Mouse (Mus musculus) lung, embryonic 16.5 days (tissue): ENCODE measurements around the gene Synj2bp. TPM values are rescaled to one million over a fixed set of nuclear protein-coding genes. Genes with fewer than 3 reads are reported as not detected.
"Not testable (repeated sequence)": the region's sequence is repeated elsewhere in the genome, so short reads cannot be mapped to it uniquely, and the experiment has no call there.

ENCODE experiments used
- ATAC-seq: fragments of 200-750 bp; cut with Nextera tagmentation; 2 replicates; pipeline ENCODE4 v1.8.0; 2017; ENCODE audit warnings: low read depth, mild to moderate bottlenecking, moderate library complexity
- H3K27ac ChIP-seq: fragments of 300-500 bp; sonication (generic); 2 replicates; pipeline ENCODE4 v1.5.1; 2014; ENCODE audit warnings: mild to moderate bottlenecking, control low read depth, low read length
- H3K27me3 ChIP-seq: fragments of 300-500 bp; sonication (generic); 2 replicates; pipeline ENCODE4 v1.6.1; 2014; ENCODE audit warnings: low read depth, low read length, mixed read lengths; ENCODE audit not compliant: control insufficient read depth, insufficient read depth
- H3K36me3 ChIP-seq: fragments of 300-500 bp; sonication (generic); 2 replicates; pipeline ENCODE4 v1.6.1; 2014; ENCODE audit warnings: low read length; ENCODE audit not compliant: control insufficient read depth, insufficient read depth
- H3K4me1 ChIP-seq: fragments of 300-500 bp; sonication (generic); replicated peaks from 2 replicates; pipeline ENCODE4 v1.6.1; 2014; ENCODE audit warnings: low read length, mixed read lengths; ENCODE audit not compliant: control insufficient read depth, insufficient read depth
- H3K4me2 ChIP-seq: fragments of 300-500 bp; sonication (generic); 2 replicates; pipeline ENCODE4 v1.6.1; 2014; ENCODE audit warnings: low read depth, low read length, control low read depth
- H3K4me3 ChIP-seq: fragments of 300-500 bp; sonication (generic); 2 replicates; pipeline ENCODE4 v1.5.1; 2014; ENCODE audit warnings: mild to moderate bottlenecking, low read length, control low read depth
- H3K9ac ChIP-seq: fragments of 300-500 bp; sonication (generic); 2 replicates; pipeline ENCODE4 v1.6.1; 2014; ENCODE audit warnings: low read length, control low read depth
- H3K9me3 ChIP-seq: fragments of 300-500 bp; sonication (generic); 2 replicates; pipeline ENCODE4 v1.6.1; 2016; ENCODE audit warnings: low read length; ENCODE audit not compliant: control insufficient read depth
- WGBS: fragments of 180-500 bp; shearing (Covaris S2); extraction: QIAGEN DNeasy Blood & Tissue Kit; methylation state at CpG from one replicate; pipeline ENCODE4 v1.1.7; 2014; 5-methylcytosine and 5-hydroxymethylcytosine counted together
- polyA plus RNA-seq: library from polyadenylated mRNA; unstranded; fragments of >200 nt; fragmentation: Nextera tagmentation; extraction: Ambion mirVana; gene quantifications from 2 replicates; pipeline ENCODE4 v1.2.1, GENCODE M21; 2015

Gene Synj2bp
- polyA plus RNA-seq, 1 experiment from 2014 or later = 34.6 TPM

DNA sequence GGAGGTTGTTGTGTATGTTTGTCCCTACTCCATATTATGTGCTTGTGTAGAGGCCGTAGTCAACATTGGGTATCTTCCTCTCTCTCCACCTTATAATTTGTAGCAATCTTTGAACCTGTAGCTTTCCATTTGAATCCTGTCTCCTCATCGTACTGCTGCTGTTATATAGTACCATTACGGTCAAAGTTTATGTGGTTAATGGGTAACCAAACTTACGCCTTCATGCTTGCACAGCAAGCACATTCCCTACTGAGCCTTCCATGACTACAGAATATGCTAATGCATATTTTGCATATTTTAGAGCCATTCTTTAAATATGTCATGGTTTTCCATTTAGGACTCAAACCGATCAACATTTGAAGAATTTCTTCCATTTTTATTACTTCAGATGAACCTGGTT, 42.2 kb downstream of the Synj2bp start:
- no peak for ATAC-seq
- H3K9ac ChIP-seq = no peak overlapping the region
- no peaks in the 10 kb centered on the region for H3K36me3 ChIP-seq
- H3K27ac ChIP-seq = no peak overlapping the region
- WGBS = 91% methylated on average over 5 of the region's 5 CpGs
- no peaks in the 10 kb centered on the region for H3K27me3 ChIP-seq
- no peak overlapping the region for H3K4me3 ChIP-seq
- H3K4me2 ChIP-seq = no peak overlapping the region
- H3K4me1 ChIP-seq = no peaks in the 10 kb centered on the region
- no peaks in the 10 kb centered on the region for H3K9me3 ChIP-seq

DNA sequence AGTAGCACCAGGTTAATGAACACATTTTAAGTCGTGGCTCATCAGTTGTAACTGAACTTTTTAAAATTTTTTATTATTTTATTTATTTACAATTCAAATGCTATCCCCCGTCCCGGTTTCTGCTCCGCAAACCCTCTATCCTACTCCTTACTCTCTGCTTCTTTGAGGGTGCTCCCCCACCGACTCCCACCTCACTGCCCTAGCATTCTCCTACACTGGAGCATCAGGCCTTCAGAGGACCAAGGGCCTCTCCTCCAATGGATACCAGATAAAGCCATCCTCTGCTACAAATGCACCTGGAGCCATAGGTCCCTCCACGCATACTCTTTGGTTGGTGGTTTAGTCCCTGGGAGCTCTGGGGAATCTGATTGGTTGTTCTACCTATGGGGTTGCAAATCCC, 47.4 kb downstream of the Synj2bp start:
- Histone ChIP-seq H3K9me3 (no peaks in the 10 kb centered on the region), H3K36me3 (no peaks in the 10 kb centered on the region), H3K27ac (peak overlapping the region; percentile 97), H3K9ac (peak overlapping the region; percentile 93), H3K4me1 (peaks cover 2% of the 10 kb centered on the region), H3K4me2 (peak overlapping the region; percentile 73), H3K27me3 (no peaks in the 10 kb centered on the region), H3K4me3 (peak overlapping the region; percentile 88)
- peak; percentile 36; the same call in 1 of the 2 replicates for ATAC-seq
- 42% methylated on average over 6 of the region's 6 CpGs for WGBS

DNA sequence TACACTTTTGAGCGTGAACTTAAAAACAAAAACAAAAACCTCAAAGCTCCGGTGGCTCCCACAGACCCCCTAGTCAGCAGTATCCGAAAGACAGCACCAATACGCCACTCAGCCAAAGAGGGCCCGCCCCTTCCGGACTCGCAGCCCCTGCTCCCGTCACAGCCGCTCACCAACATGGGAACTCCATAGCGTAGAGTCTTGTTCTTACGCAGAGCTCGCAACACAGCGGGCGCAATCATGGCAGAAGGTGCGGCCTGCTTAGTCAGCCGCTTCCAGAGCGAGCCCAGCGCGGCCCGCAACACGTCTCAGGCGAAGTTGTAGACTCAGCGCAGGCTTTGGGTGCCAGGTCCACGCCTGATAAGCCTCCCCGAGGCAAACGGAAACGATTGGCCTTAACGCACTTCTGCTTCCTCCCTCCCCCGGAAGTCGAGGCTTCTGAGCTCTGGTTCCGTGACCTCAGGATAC, 48.0 kb downstream of the Synj2bp start, which contains the start of gene Cox16:
TSS of gene Cox16 (minus strand) at position 401 of the 465 bp plus-strand sequence.
- peak within 1 kb of the TSS; percentile 97 for H3K27ac ChIP-seq
- no peaks in the 10 kb centered on the region for H3K9me3 ChIP-seq
- under 1% methylated on average over 31 of the region's 31 CpGs for WGBS
- peak within 1 kb of the TSS; percentile 88 for H3K4me3 ChIP-seq
- no peaks in the 10 kb centered on the region for H3K27me3 ChIP-seq
- peak within 1 kb of the TSS; percentile 93 for H3K9ac ChIP-seq
- H3K4me1 ChIP-seq = peaks cover 2% of the 10 kb centered on the region
- H3K36me3 ChIP-seq = no peaks in the 10 kb centered on the region
- ATAC-seq = peak; percentile 98
- peak within 1 kb of the TSS; percentile 73 for H3K4me2 ChIP-seq

DNA sequence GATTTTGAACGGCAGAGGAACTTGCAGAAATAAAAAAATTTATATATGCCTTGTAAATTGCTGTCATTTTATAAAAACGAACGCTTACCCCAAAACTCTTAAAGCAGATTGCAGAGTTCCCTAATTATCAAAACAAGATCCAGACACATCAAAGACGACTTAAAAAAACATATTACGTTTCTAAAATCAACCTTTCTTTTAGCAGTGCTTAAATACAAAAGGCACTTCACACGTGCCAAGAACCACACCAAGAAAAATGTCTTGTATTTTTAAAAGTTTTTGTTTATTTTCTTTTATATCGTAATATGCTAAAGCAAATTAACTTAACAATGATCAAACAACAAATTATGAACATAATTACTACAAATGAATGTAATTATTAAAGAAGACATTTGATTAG, 48.5 kb downstream of the Synj2bp start:
- no peak for ATAC-seq
- Histone ChIP-seq H3K36me3 (no peaks in the 10 kb centered on the region), H3K27ac (peak overlapping the region; percentile 97), H3K4me2 (peak overlapping the region; percentile 73), H3K27me3 (no peaks in the 10 kb centered on the region), H3K9me3 (no peaks in the 10 kb centered on the region), H3K4me1 (peaks cover 2% of the 10 kb centered on the region), H3K9ac (peak overlapping the region; percentile 93), H3K4me3 (peak overlapping the region; percentile 88)
- WGBS = under 1% methylated on average over 7 of the region's 7 CpGs

DNA sequence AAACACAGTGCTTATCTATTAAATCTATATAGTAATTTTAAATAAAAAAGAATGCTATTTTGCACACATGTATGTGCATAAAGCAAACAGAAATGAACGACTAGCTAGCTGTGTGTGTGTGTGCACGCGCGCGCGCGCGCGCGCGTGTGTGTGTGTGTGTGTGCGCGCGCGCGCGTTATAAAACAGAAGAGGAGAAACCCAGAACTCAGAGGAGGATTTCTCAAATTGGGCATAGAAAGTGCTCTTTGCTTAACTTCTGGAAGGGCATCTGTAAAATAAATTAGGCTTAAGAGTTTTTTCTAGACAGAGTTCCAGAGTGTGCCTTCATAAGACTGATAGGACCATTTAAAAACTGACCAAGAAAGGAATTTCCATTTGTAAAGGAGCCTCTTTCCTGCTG, 49.1 kb downstream of the Synj2bp start:
- Histone ChIP-seq H3K27me3 (no peaks in the 10 kb centered on the region), H3K4me3 (peak overlapping the region; percentile 88), H3K27ac (no peak overlapping the region), H3K36me3 (no peaks in the 10 kb centered on the region), H3K9me3 (no peaks in the 10 kb centered on the region), H3K9ac (peak overlapping the region; percentile 55), H3K4me2 (peak overlapping the region; percentile 73), H3K4me1 (peaks cover 2% of the 10 kb centered on the region)
- 20% methylated on average over 17 of the region's 17 CpGs for WGBS
- ATAC-seq = no peak

DNA sequence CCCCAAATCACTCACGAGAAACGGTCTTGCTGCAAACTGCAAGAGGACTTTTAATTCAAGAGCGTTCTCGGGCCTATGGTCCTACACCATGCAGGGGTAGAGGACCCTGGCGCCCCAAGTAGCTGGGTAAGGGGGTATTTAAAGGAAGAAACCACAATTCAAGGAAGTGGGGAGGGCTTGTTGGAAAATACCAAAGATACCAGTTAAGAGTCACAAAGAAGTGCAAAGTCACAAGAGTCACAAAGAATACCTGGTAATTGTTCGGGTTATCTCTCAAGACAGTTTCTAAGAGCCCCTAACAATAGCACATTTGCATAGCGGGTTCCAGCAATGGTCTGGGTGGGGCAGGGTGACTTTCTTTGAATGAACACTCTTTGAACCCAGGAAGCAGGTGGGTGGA, 73.7 kb downstream of the Synj2bp start:
- not testable (repeated sequence) for H3K27ac ChIP-seq, H3K27me3 ChIP-seq, H3K9ac ChIP-seq, H3K4me1 ChIP-seq, ATAC-seq, H3K4me3 ChIP-seq, H3K36me3 ChIP-seq, H3K9me3 ChIP-seq, H3K4me2 ChIP-seq
- WGBS = 95% methylated on average over 7 of the region's 7 CpGs

Other genes with a start within 250 kb of the Synj2bp start
- gene Slc8a3, start 199.7 kb downstream of the Synj2bp start, polyA plus RNA-seq = 0.69 and 0.72 TPM in 2 replicates
- 0.21 and 0.33 TPM in 2 replicates for gene Gm4787, start 153.4 kb downstream of the Synj2bp start, polyA plus RNA-seq
- gene Adam4, start 111.0 kb downstream of the Synj2bp start, polyA plus RNA-seq = 0.53 and 0.58 TPM in 2 replicates
- gene Cox16, start 47.8 kb downstream of the Synj2bp start, polyA plus RNA-seq = 122 and 135 TPM in 2 replicates
- 25.3 and 27.6 TPM in 2 replicates for gene Gm20498, start within 50 bp of the Synj2bp start, polyA plus RNA-seq
- gene Adam21, start 35.6 kb upstream of the Synj2bp start, polyA plus RNA-seq = 0.23 and 0.25 TPM in 2 replicates
- 58.5 and 61.9 TPM in 2 replicates for gene Med6, start 62.1 kb upstream of the Synj2bp start, polyA plus RNA-seq
- 4.9 and 6.5 TPM in 2 replicates for gene Ttc9, start 98.3 kb upstream of the Synj2bp start, polyA plus RNA-seq
- gene Map3k9, start 248.3 kb upstream of the Synj2bp start, polyA plus RNA-seq = 1.2 and 1.7 TPM in 2 replicates